Mouse (Mus musculus): ENCODE results near the gene Adgrb2.

GRCm38 (mm10) chr4:130012234-130012633 lies 27.6 kb downstream of the Adgrb2 start:
- TF ChIP-seq CTCF (IDR thresholded peaks at IDR 0.05; ENCODE audit: extremely low read depth, insufficient read length, insufficient replicate concordance, low read depth, low read length) (no peak), POLR2A (IDR thresholded peaks at IDR 0.05; ENCODE audit: low read depth, low read length) (no peak)

Data from small intestine, adult 2 months (tissue).